Mouse (Mus musculus) small intestine, adult 2 months (tissue): ENCODE data around the gene Nckap1l. TPM values are rescaled to one million over a fixed set of nuclear protein-coding genes. Genes with fewer than 3 reads are reported as not detected.
A peak's percentile ranks its signal among the peaks of the same experiment; 100 is the strongest.

Experiments used
- H3K27ac ChIP-seq: fragments of 200-500 bp; 2 replicates; pipeline ENCODE4 v1.5.1; 2012; ENCODE audit warnings: low read depth, low read length, control low read depth, inconsistent platforms; ENCODE audit not compliant: insufficient read depth
- H3K27me3 ChIP-seq: fragments of 200-500 bp; 2 replicates; pipeline ENCODE4 v1.6.1; 2012; ENCODE audit warnings: mild to moderate bottlenecking, moderate library complexity, low read length, inconsistent platforms; ENCODE audit not compliant: control insufficient read depth, insufficient read depth
- H3K36me3 ChIP-seq: fragments of 200-500 bp; 2 replicates; pipeline ENCODE4 v1.6.1; 2012; ENCODE audit warnings: mild to moderate bottlenecking, low read length, control low read depth, inconsistent platforms; ENCODE audit not compliant: control insufficient read depth, insufficient read depth
- H3K4me1 ChIP-seq: fragments of 200-500 bp; 2 replicates; pipeline ENCODE4 v1.6.1; 2012; ENCODE audit warnings: low read length, inconsistent platforms, mixed read lengths; ENCODE audit not compliant: control insufficient read depth, insufficient read depth, insufficient read length
- H3K4me3 ChIP-seq: fragments of 200-500 bp; 2 replicates; pipeline ENCODE4 v1.5.1; 2012; ENCODE audit warnings: low read depth, mild to moderate bottlenecking, control low read depth, inconsistent platforms, low read length, moderate library complexity
- CTCF ChIP-seq: fragments of 200-500 bp; IDR thresholded peaks from 2 replicates; pipeline ENCODE4 v1.5.1; 2012; ENCODE audit warnings: low read depth, mild to moderate bottlenecking, control low read depth, inconsistent platforms, low read length, moderate library complexity, mixed read lengths; ENCODE audit not compliant: insufficient replicate concordance, insufficient read length; ENCODE audit errors: extremely low read depth
- POLR2A ChIP-seq: fragments of 200-500 bp; IDR thresholded peaks from 2 replicates; pipeline ENCODE4 v1.6.1; 2012; ENCODE audit warnings: low read depth, mild to moderate bottlenecking, control low read depth, inconsistent platforms, low read length, moderate library complexity
- WGBS: fragments of 180-500 bp; shearing (Covaris S2); methylation state at CpG from one replicate; pipeline ENCODE4 v1.1.7; 2018; 5-methylcytosine and 5-hydroxymethylcytosine counted together
- polyA plus RNA-seq: library from polyadenylated mRNA; depleted of rRNA; stranded (reverse); fragments of >200 nt; gene quantifications from 2 replicates; pipeline ENCODE4 v1.2.3, GENCODE M21; 2012

The Nckap1l gene
- polyA plus RNA-seq, 1 experiment, result 5.9 TPM

- Histone ChIP-seq H3K4me1 (peaks cover 8% of the 10 kb centered on the region; the same call in 1 of the 2 replicates), H3K36me3 (no peaks in the 10 kb centered on the region), H3K27me3 (no peaks in the 10 kb centered on the region), H3K4me3 (peak overlapping the region; percentile 40), H3K27ac (peak overlapping the region; percentile 41; the same call in 1 of the 2 replicates)
- WGBS, result 1% methylated on average over 10 of the region's 10 CpGs
- TF ChIP-seq POLR2A, result peak; percentile 29; the same call in 1 of the 2 replicates
- no peak for TF ChIP-seq CTCF
These were observed 60.5 kb downstream of the Nckap1l start for GRCm38 (mm10) chr15:103514119-103514518.

DNA sequence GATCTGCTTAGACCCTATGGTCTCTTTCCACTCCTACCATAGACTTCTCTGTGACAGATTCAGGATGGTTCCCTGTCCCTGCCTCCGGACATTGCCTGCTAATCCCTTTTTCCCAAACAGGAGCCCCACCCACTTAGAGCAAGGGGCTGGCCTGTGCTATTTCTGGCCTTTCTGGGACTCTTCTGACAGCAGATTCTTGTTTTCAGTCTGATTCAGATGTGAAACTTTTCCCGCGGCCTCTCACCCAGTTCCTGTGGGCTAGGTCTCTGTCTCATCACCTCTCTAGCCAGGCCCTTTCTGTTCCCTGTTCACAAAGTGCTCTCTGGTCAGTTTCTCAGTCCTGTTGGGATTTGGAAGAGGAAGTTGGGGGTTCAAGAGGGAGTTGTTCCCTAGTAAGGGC lies 61.3 kb downstream of the Nckap1l start:
- Histone ChIP-seq H3K4me3 (no peak overlapping the region), H3K27me3 (no peaks in the 10 kb centered on the region), H3K36me3 (no peaks in the 10 kb centered on the region), H3K27ac (0 out of 2 replicates have a peak overlapping the region, but pooled peaks have one; percentile 16), H3K4me1 (peaks cover 8% of the 10 kb centered on the region; the same call in 1 of the 2 replicates)
- no peak for TF ChIP-seq CTCF
- no peak for TF ChIP-seq POLR2A
- WGBS, result 50% methylated on average over 3 of the region's 3 CpGs

DNA sequence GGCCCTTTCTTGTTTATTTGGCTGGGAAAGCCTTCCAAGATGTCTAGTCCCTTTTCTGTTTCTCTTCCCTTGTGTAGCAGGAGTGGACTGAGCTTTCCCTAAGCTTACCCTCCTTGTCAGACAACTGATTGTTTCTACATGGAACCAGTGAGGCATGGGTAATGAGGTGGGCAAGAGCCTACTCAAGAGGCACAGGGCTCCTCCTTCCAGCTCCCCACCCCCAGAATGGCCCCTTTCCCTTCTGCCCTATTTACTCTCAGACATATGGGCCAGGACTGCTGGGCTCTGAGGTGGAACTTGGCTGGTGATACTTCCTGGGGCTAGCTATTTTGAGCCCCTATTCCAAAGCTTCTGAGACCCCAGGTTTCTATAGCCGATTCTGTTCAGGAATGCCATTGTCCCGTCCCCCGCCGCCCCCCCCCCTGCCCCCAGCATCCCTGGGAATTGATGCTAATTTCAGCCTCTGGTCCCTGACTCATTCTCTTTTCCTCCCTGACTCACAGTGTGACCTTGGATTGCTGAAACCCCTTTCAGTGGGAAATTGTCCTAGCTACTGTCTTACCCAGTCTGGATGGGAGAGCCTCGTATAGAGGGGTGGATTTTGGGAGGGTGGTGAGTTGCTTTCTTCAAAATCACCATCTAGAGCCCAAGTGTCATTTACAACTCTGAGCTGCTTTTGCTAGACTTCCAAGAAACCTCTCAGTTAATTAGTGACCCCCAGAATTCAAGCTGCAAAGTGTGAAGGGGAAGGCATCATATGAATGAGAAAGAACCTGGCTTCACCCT lies 65.2 kb downstream of the Nckap1l start:
- TF ChIP-seq CTCF (no peak), POLR2A (no peak)
- Histone ChIP-seq H3K36me3 (no peaks in the 10 kb centered on the region), H3K4me3 (no peak overlapping the region), H3K4me1 (peaks cover 17% of the 10 kb centered on the region; the same call in 1 of the 2 replicates), H3K27me3 (no peaks in the 10 kb centered on the region), H3K27ac (no peak overlapping the region)
- 64% methylated on average over 5 of the region's 5 CpGs for WGBS

DNA sequence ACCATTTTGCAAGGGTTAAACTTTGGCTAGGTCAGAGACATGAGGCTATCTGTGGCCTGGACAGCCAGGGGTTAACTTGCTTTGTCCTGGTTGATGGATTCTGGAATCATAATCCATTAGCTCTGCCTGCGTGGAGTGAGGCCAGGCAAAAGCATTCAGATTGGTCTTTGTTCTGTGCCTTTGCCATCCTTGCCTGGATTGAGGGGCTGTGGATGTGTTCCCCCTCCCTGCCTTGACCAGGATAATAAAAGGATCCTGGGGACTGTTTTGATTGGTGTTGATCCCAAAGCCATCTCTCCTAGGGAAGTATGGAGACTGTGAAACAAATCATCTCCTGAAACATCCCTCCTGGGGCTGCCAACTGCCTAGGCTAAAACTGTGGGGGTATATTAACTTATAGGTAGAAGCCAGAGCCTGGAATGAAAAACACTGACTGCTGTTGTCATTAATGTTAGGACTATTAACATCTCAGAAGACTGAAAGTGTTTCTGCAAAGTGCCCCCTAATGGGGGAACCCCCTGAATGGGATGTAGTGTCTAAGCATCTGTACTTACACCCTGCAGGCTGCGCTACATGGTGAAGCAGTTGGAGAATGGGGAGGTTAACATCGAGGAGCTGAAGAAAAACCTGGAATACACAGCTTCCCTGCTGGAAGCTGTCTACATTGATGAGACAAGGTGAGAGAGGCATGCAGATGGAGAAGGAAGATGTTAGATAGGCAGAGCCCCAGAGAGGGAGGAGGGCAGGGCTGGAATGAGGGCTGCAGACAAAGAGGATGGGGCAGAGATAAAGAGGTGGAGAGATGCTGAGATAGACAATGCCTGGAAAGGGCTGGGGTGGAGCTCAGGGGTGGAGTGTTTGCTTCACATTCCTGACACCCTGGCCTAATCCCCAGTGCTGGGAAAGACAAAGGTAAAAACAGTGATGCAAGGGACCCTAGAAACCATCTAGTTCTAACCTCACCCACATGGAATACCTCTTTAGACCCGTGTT lies 66.1 kb downstream of the Nckap1l start:
- H3K27ac ChIP-seq, result no peak overlapping the region

GRCm38 (mm10) chr15:103522458-103523099 lies 69.0 kb downstream of the Nckap1l start:
- TF ChIP-seq POLR2A (no peak), CTCF (no peak)
- 21% methylated on average over 3 of the region's 3 CpGs for WGBS
- Histone ChIP-seq H3K4me3 (no peak overlapping the region), H3K4me1 (peaks cover 8% of the 10 kb centered on the region; the same call in 1 of the 2 replicates), H3K27me3 (no peaks in the 10 kb centered on the region), H3K36me3 (no peaks in the 10 kb centered on the region), H3K27ac (peak overlapping the region; percentile 28; the same call in 1 of the 2 replicates)

More for the DNA sequence above, 66.1 kb downstream of the Nckap1l start:
- Histone ChIP-seq H3K36me3 (no peaks in the 10 kb centered on the region), H3K4me1 (peaks cover 15% of the 10 kb centered on the region; the same call in 1 of the 2 replicates), H3K27me3 (no peaks in the 10 kb centered on the region), H3K4me3 (no peak overlapping the region)
- 57% methylated on average over 4 of the region's 4 CpGs for WGBS
- TF ChIP-seq CTCF, result no peak
- no peak for TF ChIP-seq POLR2A

DNA sequence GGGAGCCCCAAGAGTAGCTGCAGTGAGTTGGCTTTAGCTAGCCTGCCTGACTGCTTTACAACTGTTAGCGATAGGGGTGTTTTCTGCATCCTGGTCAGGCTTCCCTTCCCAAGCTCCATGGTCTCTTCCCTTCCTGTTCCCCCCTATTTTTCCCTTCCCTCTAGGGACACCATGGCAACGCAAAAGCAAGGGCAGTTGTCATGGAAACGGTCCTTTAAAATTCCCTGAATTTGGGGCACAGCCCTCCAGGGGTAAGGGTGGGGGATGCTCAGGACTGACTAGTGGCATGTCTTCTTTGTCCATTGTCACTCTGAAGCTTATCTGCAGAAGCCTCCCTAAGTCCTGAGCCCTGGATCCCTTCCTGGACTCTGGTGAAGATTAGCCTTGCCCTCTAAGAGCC lies 69.6 kb downstream of the Nckap1l start:
- TF ChIP-seq CTCF, result no peak
- TF ChIP-seq POLR2A, result no peak
- Histone ChIP-seq H3K4me1 (peaks cover 8% of the 10 kb centered on the region; the same call in 1 of the 2 replicates), H3K27me3 (no peaks in the 10 kb centered on the region), H3K36me3 (no peaks in the 10 kb centered on the region), H3K4me3 (no peak overlapping the region), H3K27ac (peak overlapping the region; percentile 28; the same call in 1 of the 2 replicates)
- WGBS, result 55% methylated on average over 3 of the region's 3 CpGs
